Mouse (Mus musculus): ENCODE measurements around the gene Gm3415. TPM values are rescaled to one million over a fixed set of nuclear protein-coding genes. Genes with fewer than 3 reads are reported as not detected.
"Not testable (repeated sequence)": the region's sequence is repeated elsewhere in the genome, so short reads cannot be mapped to it uniquely, and the experiment has no call there.

Gene Gm3415
- total RNA-seq, 2 experiments from 2014 or later, result not detected

DNA sequence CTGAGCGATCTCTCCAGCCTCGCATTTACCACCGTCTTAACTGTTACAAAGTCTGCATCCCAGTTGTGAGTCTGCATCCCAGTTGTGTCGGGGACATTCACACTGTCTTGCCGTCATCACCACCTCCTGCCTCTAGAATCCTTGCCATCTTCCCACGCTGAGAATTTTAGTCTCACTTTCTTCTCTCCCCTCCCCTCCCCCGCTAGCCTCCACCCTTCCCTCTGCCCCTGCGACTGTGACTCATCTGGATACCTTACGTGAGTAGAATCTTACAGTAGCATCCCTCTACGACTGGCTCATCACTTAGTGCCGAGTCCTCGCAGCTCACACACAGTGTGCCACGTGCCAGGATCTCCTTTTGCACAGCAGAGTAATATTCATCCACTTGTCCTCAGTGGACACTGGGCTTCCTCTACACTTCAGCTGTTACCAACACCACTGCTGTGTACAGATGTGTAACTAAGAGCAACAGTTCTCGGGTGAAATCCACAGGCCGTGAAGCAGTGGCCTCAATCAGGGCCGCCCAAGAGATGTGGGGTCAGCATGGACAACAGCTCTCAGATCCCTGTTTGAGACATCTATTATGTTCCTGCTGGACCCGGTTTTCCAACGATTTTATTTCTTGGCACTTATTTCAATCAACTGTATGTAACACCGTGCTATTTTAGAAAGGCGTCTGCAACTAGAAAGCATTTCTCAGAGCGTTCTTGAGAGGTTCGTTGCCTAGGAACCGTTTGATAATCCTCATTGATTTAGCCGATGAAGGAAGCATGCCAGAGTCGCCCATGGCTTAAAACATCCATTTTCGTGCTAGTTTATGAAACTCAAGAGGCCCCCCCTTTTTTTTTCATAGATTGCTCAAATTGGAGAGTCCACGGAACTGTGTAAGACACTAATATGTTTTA is 42.5 kb downstream of the Gm3415 start:
- intact Hi-C loops (cut with DNase I), result no loop called here
- no peak for DNase-seq (ENCODE audit: low spot score)

DNA sequence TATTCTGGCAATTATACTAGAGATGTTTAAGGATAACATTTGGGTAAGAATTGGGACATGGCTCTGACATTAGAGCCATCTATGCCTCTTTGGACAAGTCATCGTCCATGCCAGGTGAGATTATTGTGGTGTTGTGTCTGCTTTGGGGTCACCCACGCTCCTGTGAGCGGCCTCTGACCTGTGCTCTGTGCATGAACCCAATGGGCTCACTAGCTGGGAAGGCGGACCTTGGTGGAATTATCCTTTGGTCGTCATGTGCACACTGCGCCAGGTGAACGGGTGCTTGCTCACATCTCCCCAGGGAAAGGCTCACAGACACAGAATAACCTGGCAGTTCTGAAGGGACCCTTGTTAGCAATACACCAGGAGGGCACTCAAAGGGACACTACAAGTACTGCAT is 43.3 kb downstream of the Gm3415 start:
- intact Hi-C loops (cut with DNase I); DNase-seq (ENCODE audit: low spot score): not testable (repeated sequence)

DNA sequence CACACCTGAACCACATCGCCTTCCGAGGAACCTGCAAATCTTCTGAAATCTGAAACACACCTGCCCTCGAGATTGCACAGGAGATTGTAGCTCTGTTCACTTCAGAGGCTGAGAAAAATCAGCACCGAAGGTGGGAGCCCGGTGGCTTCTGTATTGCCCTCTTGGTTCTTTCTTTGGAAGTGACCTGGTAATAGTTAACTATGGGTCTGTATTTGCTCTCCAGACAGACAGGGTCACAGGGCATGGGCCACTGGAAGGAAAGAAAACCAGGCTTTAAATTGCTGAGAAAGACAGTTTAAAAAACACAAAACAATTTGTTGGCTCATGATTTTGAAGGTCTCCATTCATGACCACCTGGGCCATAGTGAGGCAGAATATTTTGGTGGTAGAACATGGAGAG is 44.0 kb downstream of the Gm3415 start:
- intact Hi-C loops (cut with DNase I), result no loop called here
- no peak for DNase-seq (ENCODE audit: low spot score)

DNA sequence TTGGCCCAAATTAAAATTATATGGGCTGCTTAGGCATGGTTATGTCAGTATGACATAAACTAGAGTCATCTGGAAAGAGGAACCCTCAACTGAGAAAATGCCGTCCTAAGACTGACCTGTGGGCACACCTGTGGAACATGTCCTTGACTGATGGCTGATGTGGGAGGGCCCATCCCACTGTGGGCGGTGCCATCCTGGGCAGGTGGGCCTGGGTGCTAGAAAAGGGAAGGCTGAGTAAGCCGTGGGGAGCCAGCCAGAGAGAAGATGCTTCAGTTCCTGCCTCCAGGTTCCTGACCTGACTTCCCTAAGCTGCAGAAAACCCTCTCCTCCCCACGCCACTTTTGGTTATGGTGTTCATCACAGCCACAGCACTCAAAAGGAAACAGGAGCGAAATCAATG is 50.3 kb downstream of the Gm3415 start:
- DNase-seq (ENCODE audit: low spot score), result no peak
- intact Hi-C loops (cut with DNase I), result no loop called here

DNA sequence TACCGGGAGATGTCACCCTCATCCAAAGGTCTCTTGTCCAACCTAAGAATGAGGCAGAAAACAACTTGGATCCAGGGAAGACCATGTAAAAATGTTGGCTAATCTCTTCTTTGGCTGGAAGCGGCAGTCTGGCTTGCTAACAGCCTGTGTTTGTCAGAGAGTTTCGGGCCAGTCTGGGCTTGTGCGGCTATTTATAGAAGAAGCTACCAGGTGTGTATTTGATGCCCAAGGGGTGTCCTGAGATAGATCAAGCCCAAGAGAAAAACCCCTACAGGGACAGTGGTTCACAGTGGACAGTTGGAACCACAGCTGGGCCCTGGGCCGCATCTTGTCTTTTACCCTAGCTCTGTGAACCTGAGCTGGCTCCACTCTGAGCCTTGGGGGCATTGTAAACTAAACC is 51.0 kb downstream of the Gm3415 start:
- intact Hi-C loops (cut with DNase I), result no loop called here
- DNase-seq (ENCODE audit: low spot score), result no peak

DNA sequence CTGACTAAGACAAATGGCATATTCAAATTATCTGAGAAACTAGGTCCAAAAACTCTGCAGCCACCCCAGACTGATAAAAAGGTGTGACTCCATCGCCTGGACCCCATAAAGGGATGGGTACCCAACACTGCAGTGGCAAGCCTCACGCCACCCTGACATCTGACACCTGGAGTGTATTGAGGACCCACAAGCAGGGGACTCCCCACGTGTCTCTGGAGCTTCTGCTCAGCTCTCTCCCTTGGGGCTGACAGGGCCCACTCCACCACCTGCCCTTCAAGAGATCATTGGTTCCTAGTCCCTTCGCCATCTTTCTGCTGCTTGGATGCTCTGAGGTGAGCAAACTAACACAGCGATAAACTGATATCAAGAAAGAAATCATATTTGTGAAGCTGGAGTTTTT is 51.9 kb downstream of the Gm3415 start:
- intact Hi-C loops (cut with DNase I), result no loop called here
- no peak for DNase-seq (ENCODE audit: low spot score)

Other genes starting within 250 kb of the Gm3415 start
- gene Wasf3, start 171.2 kb upstream of the Gm3415 start, total RNA-seq (2021), result under 1 TPM; 0.44 to 0.48 TPM
- not detected for gene Gm6408, start 74.2 kb upstream of the Gm3415 start, total RNA-seq (2021)
- not detected for gene Gm6370, start 64.8 kb upstream of the Gm3415 start, total RNA-seq (2021)
- not detected for gene 4930449I24Rik, start 53.7 kb upstream of the Gm3415 start, total RNA-seq (2021)
- not detected for gene Gm3402, start 42.0 kb upstream of the Gm3415 start, total RNA-seq (2021)
- gene Gm3404, start 30.3 kb upstream of the Gm3415 start, total RNA-seq (2021), result not detected
- not detected for gene Gm3409, start 18.5 kb upstream of the Gm3415 start, total RNA-seq (2021)
- gene Gpr12, start 29.1 kb downstream of the Gm3415 start, total RNA-seq (2021), result under 1 TPM in 1 of 2 experiments, not detected in 1; 0.11 TPM
- 10 to 100 TPM; 15.3 to 16.6 TPM for gene Usp12, start 238.9 kb downstream of the Gm3415 start, total RNA-seq (2021)

Data from heart, postnatal 25 days (tissue).